Mouse (Mus musculus): ENCODE data around the gene Comt. TPM values are rescaled to one million over a fixed set of nuclear protein-coding genes. Genes with fewer than 3 reads are reported as not detected.

The Comt gene
- polyA plus RNA-seq, 1 experiment from 2014 or later = 113 TPM

- Histone ChIP-seq H3K27me3 (no peaks in the 10 kb centered on the region), H3K27ac (replicated peaks) (peak overlapping the region; percentile 84), H3K4me2 (peak overlapping the region; percentile 91), H3K9ac (peak overlapping the region; percentile 83), H3K4me1 (replicated peaks) (peaks cover 74% of the 10 kb centered on the region), H3K36me3 (peaks cover 8% of the 10 kb centered on the region), H3K4me3 (peak overlapping the region; percentile 69), H3K9me3 (no peaks in the 10 kb centered on the region)
- ATAC-seq (ENCODE audit: low FRiP score, low read depth) = peak; percentile 80
- 1% methylated on average over 59 of the region's 63 CpGs for WGBS
Observed at GRCm38 (mm10) chr16:18392469-18393426, 33.9 kb downstream of the Comt start.

- peak overlapping the region; percentile 84 for H3K27ac ChIP-seq (replicated peaks)
- no peak overlapping the region for H3K4me3 ChIP-seq
- no peaks in the 10 kb centered on the region for H3K9me3 ChIP-seq
- H3K4me2 ChIP-seq = peak overlapping the region; percentile 91
- H3K4me1 ChIP-seq (replicated peaks) = peaks cover 77% of the 10 kb centered on the region
- H3K9ac ChIP-seq = no peak overlapping the region
- H3K36me3 ChIP-seq = no peaks in the 10 kb centered on the region
- ATAC-seq (ENCODE audit: low FRiP score, low read depth) = no peak
- 89% methylated on average over 3 of the region's 3 CpGs for WGBS
- H3K27me3 ChIP-seq = no peaks in the 10 kb centered on the region
Observed at GRCm38 (mm10) chr16:18391728-18392127, 34.9 kb downstream of the Comt start.

- no peak overlapping the region for H3K27ac ChIP-seq (replicated peaks)
- WGBS = 98% methylated on average over 3 of the region's 3 CpGs
- H3K4me1 ChIP-seq (replicated peaks) = peaks cover 71% of the 10 kb centered on the region
- no peak for ATAC-seq (ENCODE audit: low FRiP score, low read depth)
- no peaks in the 10 kb centered on the region for H3K36me3 ChIP-seq
- H3K4me3 ChIP-seq = no peak overlapping the region
- H3K9me3 ChIP-seq = no peaks in the 10 kb centered on the region
- no peak overlapping the region for H3K4me2 ChIP-seq
- H3K27me3 ChIP-seq = no peaks in the 10 kb centered on the region
- H3K9ac ChIP-seq = no peak overlapping the region
Observed at GRCm38 (mm10) chr16:18391127-18391526, 35.5 kb downstream of the Comt start.

GRCm38 (mm10) chr16:18390399-18390798 is 36.3 kb downstream of the Comt start:
- Histone ChIP-seq H3K27ac (replicated peaks) (no peak overlapping the region), H3K4me3 (no peak overlapping the region), H3K9ac (no peak overlapping the region), H3K9me3 (no peaks in the 10 kb centered on the region), H3K4me1 (replicated peaks) (peaks cover 64% of the 10 kb centered on the region), H3K27me3 (no peaks in the 10 kb centered on the region), H3K36me3 (no peaks in the 10 kb centered on the region), H3K4me2 (no peak overlapping the region)
- WGBS = 79% methylated on average over 6 of the region's 6 CpGs
- ATAC-seq (ENCODE audit: low FRiP score, low read depth) = no peak

- no peak for ATAC-seq (ENCODE audit: low FRiP score, low read depth)
- no peak overlapping the region for H3K9ac ChIP-seq
Observed at GRCm38 (mm10) chr16:18388583-18389435, 37.8 kb downstream of the Comt start.

GRCm38 (mm10) chr16:18387704-18388582 is 38.7 kb downstream of the Comt start:
- 21% methylated on average over 7 of the region's 7 CpGs for WGBS
- Histone ChIP-seq H3K9me3 (no peaks in the 10 kb centered on the region), H3K4me3 (no peak overlapping the region), H3K36me3 (no peaks in the 10 kb centered on the region), H3K9ac (no peak overlapping the region), H3K27ac (replicated peaks) (peak overlapping the region; percentile 64), H3K4me2 (no peak overlapping the region), H3K27me3 (no peaks in the 10 kb centered on the region), H3K4me1 (replicated peaks) (peaks cover 54% of the 10 kb centered on the region)
- no peak for ATAC-seq (ENCODE audit: low FRiP score, low read depth)

More at GRCm38 (mm10) chr16:18388583-18389435, 37.8 kb downstream of the Comt start:
- Histone ChIP-seq H3K27ac (replicated peaks) (peak overlapping the region; percentile 64), H3K4me2 (no peak overlapping the region), H3K36me3 (no peaks in the 10 kb centered on the region), H3K4me3 (no peak overlapping the region), H3K9me3 (no peaks in the 10 kb centered on the region), H3K27me3 (no peaks in the 10 kb centered on the region), H3K4me1 (replicated peaks) (peaks cover 54% of the 10 kb centered on the region)
- WGBS = 51% methylated on average over 14 of the region's 14 CpGs

- Histone ChIP-seq H3K4me1 (replicated peaks) (peaks cover 52% of the 10 kb centered on the region), H3K36me3 (no peaks in the 10 kb centered on the region), H3K4me3 (no peak overlapping the region), H3K27me3 (no peaks in the 10 kb centered on the region), H3K4me2 (no peak overlapping the region), H3K9ac (no peak overlapping the region), H3K27ac (replicated peaks) (peak overlapping the region; percentile 35), H3K9me3 (no peaks in the 10 kb centered on the region)
- no peak for ATAC-seq (ENCODE audit: low FRiP score, low read depth)
- 54% methylated on average over 3 of the region's 3 CpGs for WGBS
Observed at GRCm38 (mm10) chr16:18386972-18387371, 39.7 kb downstream of the Comt start.

GRCm38 (mm10) chr16:18386451-18386850 is 40.2 kb downstream of the Comt start:
- no peak overlapping the region for H3K4me2 ChIP-seq
- H3K9me3 ChIP-seq = no peaks in the 10 kb centered on the region
- no peaks in the 10 kb centered on the region for H3K27me3 ChIP-seq
- WGBS = 59% methylated on average over 7 of the region's 7 CpGs
- H3K4me1 ChIP-seq (replicated peaks) = peaks cover 54% of the 10 kb centered on the region
- H3K9ac ChIP-seq = no peak overlapping the region
- peak overlapping the region; percentile 35 for H3K27ac ChIP-seq (replicated peaks)
- no peaks in the 10 kb centered on the region for H3K36me3 ChIP-seq
- ATAC-seq (ENCODE audit: low FRiP score, low read depth) = no peak
- no peak overlapping the region for H3K4me3 ChIP-seq

GRCm38 (mm10) chr16:18385411-18385810 is 41.2 kb downstream of the Comt start:
- ATAC-seq (ENCODE audit: low FRiP score, low read depth) = no peak
- no peaks in the 10 kb centered on the region for H3K27me3 ChIP-seq
- H3K4me2 ChIP-seq = no peak overlapping the region
- no peak overlapping the region for H3K9ac ChIP-seq
- no peaks in the 10 kb centered on the region for H3K9me3 ChIP-seq
- H3K4me1 ChIP-seq (replicated peaks) = peaks cover 64% of the 10 kb centered on the region
- WGBS = 63% methylated on average over 5 of the region's 5 CpGs
- H3K4me3 ChIP-seq = no peak overlapping the region
- H3K36me3 ChIP-seq = no peaks in the 10 kb centered on the region
- no peak overlapping the region for H3K27ac ChIP-seq (replicated peaks)

- Histone ChIP-seq H3K27ac (replicated peaks) (no peak overlapping the region; the same call in 1 of the 2 replicates), H3K4me1 (replicated peaks) (peaks cover 72% of the 10 kb centered on the region), H3K4me2 (no peak overlapping the region), H3K9ac (no peak overlapping the region), H3K4me3 (no peak overlapping the region), H3K27me3 (no peaks in the 10 kb centered on the region), H3K36me3 (no peaks in the 10 kb centered on the region), H3K9me3 (no peaks in the 10 kb centered on the region)
- WGBS = 52% methylated on average over 8 of the region's 8 CpGs
- ATAC-seq (ENCODE audit: low FRiP score, low read depth) = no peak
Observed at GRCm38 (mm10) chr16:18384659-18385058, 42.0 kb downstream of the Comt start.

GRCm38 (mm10) chr16:18384211-18384610 is 42.4 kb downstream of the Comt start:
- Histone ChIP-seq H3K9ac (no peak overlapping the region), H3K4me1 (replicated peaks) (peaks cover 74% of the 10 kb centered on the region), H3K4me2 (no peak overlapping the region), H3K27me3 (no peaks in the 10 kb centered on the region), H3K9me3 (no peaks in the 10 kb centered on the region), H3K27ac (replicated peaks) (no peak overlapping the region; the same call in 1 of the 2 replicates), H3K36me3 (no peaks in the 10 kb centered on the region), H3K4me3 (no peak overlapping the region)
- ATAC-seq (ENCODE audit: low FRiP score, low read depth) = no peak
- WGBS = 50% methylated on average over 7 of the region's 7 CpGs
